Mouse (Mus musculus): Measurements from ENCODE around the gene Rnf7. TPM values are rescaled to one million over a fixed set of nuclear protein-coding genes. Genes with fewer than 3 reads are reported as not detected.
A peak's percentile ranks its signal among the peaks of the same experiment; 100 is the strongest.

Gene Rnf7
- polyA plus RNA-seq, 1 experiment from 2014 or later = 169 TPM

- Histone ChIP-seq H3K36me3 (ENCODE audit: control insufficient read depth, insufficient read depth, low read length) (no peaks in the 10 kb centered on the region), H3K27ac (replicated peaks) (no peak overlapping the region), H3K4me1 (replicated peaks; ENCODE audit: control insufficient read depth, insufficient read depth) (no peaks in the 10 kb centered on the region), H3K9ac (ENCODE audit: low read length) (no peak overlapping the region), H3K9me3 (ENCODE audit: control insufficient read depth, low read length) (no peaks in the 10 kb centered on the region), H3K27me3 (ENCODE audit: control insufficient read depth, insufficient read depth, low read length) (no peaks in the 10 kb centered on the region), H3K4me3 (ENCODE audit: low read depth, low read length) (no peak overlapping the region), H3K4me2 (replicated peaks; ENCODE audit: low read depth) (no peak overlapping the region)
- ATAC-seq (ENCODE audit: low FRiP score, low TSS enrichment) (no peak), DNase-seq (ENCODE audit: low spot score) (no peak)
- TF ChIP-seq EP300 (optimal IDR thresholded peaks at IDR 0.05) (no peak), CTCF (IDR thresholded peaks at IDR 0.05; ENCODE audit: low read depth) (no peak)
- WGBS = 44% methylated on average over 3 of the region's 3 CpGs
Measured at GRCm38 (mm10) chr9:96516806-96517205, 38.3 kb upstream of the Rnf7 start.

- DNase-seq (ENCODE audit: low spot score) (no peak), ATAC-seq (ENCODE audit: low FRiP score, low TSS enrichment) (no peak)
- Histone ChIP-seq H3K4me3 (ENCODE audit: low read depth, low read length) (no peak overlapping the region), H3K4me2 (replicated peaks; ENCODE audit: low read depth) (no peak overlapping the region), H3K27me3 (ENCODE audit: control insufficient read depth, insufficient read depth, low read length) (no peaks in the 10 kb centered on the region), H3K36me3 (ENCODE audit: control insufficient read depth, insufficient read depth, low read length) (no peaks in the 10 kb centered on the region), H3K9me3 (ENCODE audit: control insufficient read depth, low read length) (no peaks in the 10 kb centered on the region), H3K27ac (replicated peaks) (no peak overlapping the region), H3K4me1 (replicated peaks; ENCODE audit: control insufficient read depth, insufficient read depth) (no peaks in the 10 kb centered on the region), H3K9ac (ENCODE audit: low read length) (no peak overlapping the region)
- 79% methylated on average over 5 of the region's 5 CpGs for WGBS
- TF ChIP-seq EP300 (optimal IDR thresholded peaks at IDR 0.05) = no peak
- TF ChIP-seq CTCF (IDR thresholded peaks at IDR 0.05; ENCODE audit: low read depth) = no peak
Measured at GRCm38 (mm10) chr9:96515737-96516136, 37.3 kb upstream of the Rnf7 start.

GRCm38 (mm10) chr9:96514278-96514677 is 35.8 kb upstream of the Rnf7 start:
- WGBS = 79% methylated on average over 5 of the region's 5 CpGs
- no peaks in the 10 kb centered on the region for H3K4me1 ChIP-seq (replicated peaks; ENCODE audit: control insufficient read depth, insufficient read depth)

GRCm38 (mm10) chr9:96506011-96506498 is 27.6 kb upstream of the Rnf7 start:
- TF ChIP-seq EP300 (optimal IDR thresholded peaks at IDR 0.05) (no peak), CTCF (IDR thresholded peaks at IDR 0.05; ENCODE audit: low read depth) (no peak)
- no peak overlapping the region for H3K9ac ChIP-seq (ENCODE audit: low read length)
- H3K36me3 ChIP-seq (ENCODE audit: control insufficient read depth, insufficient read depth, low read length) = no peaks in the 10 kb centered on the region
- WGBS = 9% methylated on average over 10 of the region's 10 CpGs
- no peaks in the 10 kb centered on the region for H3K27me3 ChIP-seq (ENCODE audit: control insufficient read depth, insufficient read depth, low read length)
- DNase-seq (ENCODE audit: low spot score) (peak; percentile 27), ATAC-seq (ENCODE audit: low FRiP score, low TSS enrichment) (peak; percentile 80)
- peak overlapping the region; percentile 77 for H3K27ac ChIP-seq (replicated peaks)
- H3K4me1 ChIP-seq (replicated peaks; ENCODE audit: control insufficient read depth, insufficient read depth) = no peaks in the 10 kb centered on the region
- H3K4me3 ChIP-seq (ENCODE audit: low read depth, low read length) = no peak overlapping the region
- H3K9me3 ChIP-seq (ENCODE audit: control insufficient read depth, low read length) = no peaks in the 10 kb centered on the region
- H3K4me2 ChIP-seq (replicated peaks; ENCODE audit: low read depth) = peak overlapping the region; percentile 30

More at GRCm38 (mm10) chr9:96514278-96514677, 35.8 kb upstream of the Rnf7 start:
- Histone ChIP-seq H3K27ac (replicated peaks) (no peak overlapping the region), H3K27me3 (ENCODE audit: control insufficient read depth, insufficient read depth, low read length) (no peaks in the 10 kb centered on the region), H3K36me3 (ENCODE audit: control insufficient read depth, insufficient read depth, low read length) (no peaks in the 10 kb centered on the region), H3K4me3 (ENCODE audit: low read depth, low read length) (no peak overlapping the region), H3K9me3 (ENCODE audit: control insufficient read depth, low read length) (no peaks in the 10 kb centered on the region), H3K9ac (ENCODE audit: low read length) (no peak overlapping the region), H3K4me2 (replicated peaks; ENCODE audit: low read depth) (no peak overlapping the region)
- TF ChIP-seq CTCF (IDR thresholded peaks at IDR 0.05; ENCODE audit: low read depth) (no peak), EP300 (optimal IDR thresholded peaks at IDR 0.05) (no peak)
- DNase-seq (ENCODE audit: low spot score) (no peak), ATAC-seq (ENCODE audit: low FRiP score, low TSS enrichment) (no peak)

- no peaks in the 10 kb centered on the region for H3K27me3 ChIP-seq (ENCODE audit: control insufficient read depth, insufficient read depth, low read length)
- no peak for TF ChIP-seq CTCF (IDR thresholded peaks at IDR 0.05; ENCODE audit: low read depth)
- TF ChIP-seq EP300 (optimal IDR thresholded peaks at IDR 0.05) = no peak
- 96% methylated on average over 4 of the region's 4 CpGs for WGBS
- peak overlapping the region; percentile 77; the same call in 1 of the 2 replicates for H3K27ac ChIP-seq (replicated peaks)
- no peaks in the 10 kb centered on the region for H3K4me1 ChIP-seq (replicated peaks; ENCODE audit: control insufficient read depth, insufficient read depth)
- no peak for ATAC-seq (ENCODE audit: low FRiP score, low TSS enrichment)
- H3K4me2 ChIP-seq (replicated peaks; ENCODE audit: low read depth) = no peak overlapping the region
- H3K36me3 ChIP-seq (ENCODE audit: control insufficient read depth, insufficient read depth, low read length) = no peaks in the 10 kb centered on the region
- H3K4me3 ChIP-seq (ENCODE audit: low read depth, low read length) = no peak overlapping the region
- H3K9ac ChIP-seq (ENCODE audit: low read length) = no peak overlapping the region
- DNase-seq (ENCODE audit: low spot score) = no peak
- H3K9me3 ChIP-seq (ENCODE audit: control insufficient read depth, low read length) = no peaks in the 10 kb centered on the region
Measured at GRCm38 (mm10) chr9:96505156-96505555, 26.7 kb upstream of the Rnf7 start.

- TF ChIP-seq EP300 (optimal IDR thresholded peaks at IDR 0.05) (no peak), CTCF (IDR thresholded peaks at IDR 0.05; ENCODE audit: low read depth) (no peak)
- Histone ChIP-seq H3K4me1 (replicated peaks; ENCODE audit: control insufficient read depth, insufficient read depth) (no peaks in the 10 kb centered on the region), H3K9ac (ENCODE audit: low read length) (no peak overlapping the region), H3K9me3 (ENCODE audit: control insufficient read depth, low read length) (no peaks in the 10 kb centered on the region), H3K36me3 (ENCODE audit: control insufficient read depth, insufficient read depth, low read length) (no peaks in the 10 kb centered on the region), H3K27me3 (ENCODE audit: control insufficient read depth, insufficient read depth, low read length) (no peaks in the 10 kb centered on the region), H3K4me3 (ENCODE audit: low read depth, low read length) (no peak overlapping the region), H3K27ac (replicated peaks) (no peak overlapping the region), H3K4me2 (replicated peaks; ENCODE audit: low read depth) (no peak overlapping the region)
- no peak; the same call in 1 of the 2 replicates for ATAC-seq (ENCODE audit: low FRiP score, low TSS enrichment)
- 86% methylated on average over 17 of the region's 17 CpGs for WGBS
- no peak for DNase-seq (ENCODE audit: low spot score)
Measured at GRCm38 (mm10) chr9:96504116-96504895, 25.8 kb upstream of the Rnf7 start.
